Mouse (Mus musculus): Measurements from ENCODE around the gene Tmem88b.
A peak's percentile ranks its signal among the peaks of the same experiment; 100 is the strongest.

Tmem88b gene

GRCm38 (mm10) chr4:155788300-155788699 lies 2.6 kb upstream of the Tmem88b start:
- DNase-seq = no peak

- no peak for DNase-seq
These were observed 428 bp downstream of the Tmem88b start for GRCm38 (mm10) chr4:155785246-155785645.

GRCm38 (mm10) chr4:155784081-155784701 lies 1.5 kb downstream of the Tmem88b start:
- DNase-seq = peak; percentile 90

GRCm38 (mm10) chr4:155783486-155784080 lies 2.1 kb downstream of the Tmem88b start:
- DNase-seq = no peak

GRCm38 (mm10) chr4:155780895-155781294 lies 4.8 kb downstream of the Tmem88b start:
- DNase-seq = peak; percentile 34

- DNase-seq = no peak
These were observed 6.2 kb downstream of the Tmem88b start for GRCm38 (mm10) chr4:155779498-155779897.

- no peak for DNase-seq
These were observed 7.9 kb downstream of the Tmem88b start for GRCm38 (mm10) chr4:155777816-155778215.

- no peak for DNase-seq
These were observed 8.9 kb downstream of the Tmem88b start for GRCm38 (mm10) chr4:155776704-155777335.

GRCm38 (mm10) chr4:155775855-155776254 lies 9.8 kb downstream of the Tmem88b start:
- no peak for DNase-seq

GRCm38 (mm10) chr4:155774971-155775740 lies 10.5 kb downstream of the Tmem88b start:
- no peak for DNase-seq

GRCm38 (mm10) chr4:155774280-155774754 lies 11.4 kb downstream of the Tmem88b start, which contains the start of gene Vwa1:
Vwa1 (minus strand) TSS chr4:155774698.
- peak; percentile 87 for DNase-seq

GRCm38 (mm10) chr4:155773335-155774078 lies 12.2 kb downstream of the Tmem88b start:
- DNase-seq = no peak

GRCm38 (mm10) chr4:155772786-155773185 lies 12.9 kb downstream of the Tmem88b start:
- DNase-seq = no peak

- DNase-seq = no peak
These were observed 14.0 kb downstream of the Tmem88b start for GRCm38 (mm10) chr4:155771706-155772105.

GRCm38 (mm10) chr4:155770626-155771025 lies 15.0 kb downstream of the Tmem88b start:
- no peak for DNase-seq

- peak; percentile 90 for DNase-seq
These were observed 15.7 kb downstream of the Tmem88b start for GRCm38 (mm10) chr4:155769880-155770512.

- no peak for DNase-seq
These were observed 16.2 kb downstream of the Tmem88b start for GRCm38 (mm10) chr4:155769496-155769879.

GRCm38 (mm10) chr4:155762357-155762756 lies 23.3 kb downstream of the Tmem88b start:
- DNase-seq = no peak

- no peak for DNase-seq
These were observed 24.1 kb downstream of the Tmem88b start for GRCm38 (mm10) chr4:155761356-155762099.

- DNase-seq = peak; percentile 97
These were observed 24.9 kb downstream of the Tmem88b start, which contains the start of gene Atad3a for GRCm38 (mm10) chr4:155760613-155761355. Atad3a (minus strand) TSS chr4:155761093.

All from retina, postnatal 1 day (tissue).